Mouse (Mus musculus) thymus, postnatal 4 days (tissue): ENCODE measurements around the gene Ahcyl1.
"Not testable (repeated sequence)": the region's sequence is repeated elsewhere in the genome, so short reads cannot be mapped to it uniquely, and the experiment has no call there.

Experiments
- DNase-seq: peaks from one replicate; pipeline ENCODE4 v3.0.0; 2021

Ahcyl1 gene

DNA sequence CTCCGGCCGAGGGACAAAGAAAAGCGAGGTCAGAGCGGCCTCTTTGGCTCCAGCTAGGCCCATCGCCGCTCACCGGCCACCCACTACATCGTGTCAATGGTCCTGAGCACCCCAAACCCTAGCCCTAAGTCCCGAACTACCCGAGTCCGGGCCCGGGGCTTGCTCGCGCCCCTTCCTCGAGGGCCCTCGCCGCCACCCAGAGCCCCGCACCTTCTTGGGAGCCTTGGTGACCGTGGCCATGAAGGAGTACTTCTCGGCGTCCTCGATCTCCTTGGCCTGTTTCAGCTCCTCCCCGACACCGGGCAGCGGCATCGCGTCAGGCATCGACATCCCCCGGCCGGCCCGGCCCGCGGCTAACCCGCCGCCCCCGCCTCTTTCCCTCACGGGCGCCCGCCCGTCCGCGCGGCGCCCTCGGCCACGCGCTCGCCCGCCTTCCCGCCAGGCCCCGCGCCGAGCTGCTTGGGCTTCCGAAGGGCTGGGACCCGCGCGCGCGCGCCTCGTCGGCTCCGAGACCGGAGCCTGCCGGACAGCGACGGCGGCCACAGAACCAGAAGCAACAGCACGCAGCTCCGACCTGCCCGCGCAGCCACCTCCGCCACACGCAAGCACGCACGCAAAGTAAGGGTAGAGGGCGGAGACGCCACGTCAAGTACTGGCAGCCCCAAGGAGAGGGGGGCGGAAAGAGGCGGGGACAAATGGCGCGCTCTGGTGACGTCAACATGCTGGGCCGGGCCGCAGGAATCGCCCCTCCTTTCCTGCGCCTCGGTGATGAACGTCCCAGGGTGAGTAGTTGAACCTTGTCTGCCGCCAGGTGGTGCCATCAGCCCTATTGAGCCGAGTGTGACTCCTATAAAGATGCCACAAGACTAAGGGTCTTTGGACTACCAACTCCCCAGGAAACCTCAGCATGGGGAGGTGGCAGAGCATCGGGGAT lies at the start of gene Ahcyl1:
Ahcyl1 (minus strand) TSS at position 613 of the 934 bp plus-strand sequence.
- DNase-seq: peak; percentile 99

DNA sequence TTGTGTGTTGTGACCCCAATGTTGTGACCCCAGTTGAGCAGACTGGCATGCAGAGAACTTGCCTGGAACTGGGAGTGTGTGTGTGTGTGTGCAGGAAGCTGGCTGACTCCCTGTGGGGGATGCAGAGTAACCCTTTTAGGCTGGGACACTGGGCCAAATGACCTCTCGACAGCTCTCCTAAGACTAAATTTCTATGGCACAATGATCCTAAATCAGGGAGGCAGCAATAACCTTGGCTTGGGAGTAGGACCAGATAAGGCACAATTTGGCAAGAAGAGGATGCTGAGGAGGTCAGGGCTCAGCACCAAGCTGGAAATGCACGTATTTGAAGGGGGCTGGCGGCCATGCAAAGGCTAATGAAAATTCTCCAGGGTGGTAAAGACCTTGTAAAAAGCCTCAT lies 49.7 kb upstream of the Ahcyl1 start:
- no peak for DNase-seq

GRCm38 (mm10) chr3:107743650-107744049 lies 47.3 kb upstream of the Ahcyl1 start:
- no peak for DNase-seq

- no peak for DNase-seq
These were observed 46.7 kb upstream of the Ahcyl1 start for GRCm38 (mm10) chr3:107743107-107743506.

DNA sequence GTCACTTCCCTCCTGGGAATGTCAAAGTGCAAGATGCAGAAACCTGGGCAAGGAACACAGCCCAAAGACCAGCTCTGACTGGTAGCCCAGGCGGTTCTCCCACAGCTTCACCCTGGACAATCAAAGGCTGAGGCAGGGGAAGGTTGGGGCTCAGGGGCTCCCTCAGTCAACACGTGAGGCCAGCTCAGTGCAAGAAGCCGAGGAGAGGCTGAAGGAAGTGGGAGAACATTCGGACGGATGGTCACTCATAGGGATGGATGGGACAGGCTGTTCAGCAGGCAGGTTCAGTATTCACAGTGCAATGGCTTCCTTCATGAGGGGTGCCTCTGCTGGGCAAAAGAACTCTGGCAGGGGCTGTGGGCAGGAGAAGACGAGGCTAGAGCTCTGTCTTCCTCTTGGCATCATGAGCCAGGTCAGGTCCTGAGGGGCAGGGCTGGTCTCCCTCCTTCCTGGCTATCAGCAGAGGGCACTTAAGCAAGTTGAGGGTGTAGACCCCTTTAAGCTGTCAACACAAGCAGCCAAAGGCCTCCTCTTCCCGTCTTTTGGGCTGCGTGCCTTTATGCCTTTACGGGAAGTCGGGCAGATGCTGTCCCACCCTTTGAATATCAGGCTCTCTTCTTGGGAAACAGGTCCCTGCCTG lies 45.8 kb upstream of the Ahcyl1 start:
- no peak for DNase-seq

DNA sequence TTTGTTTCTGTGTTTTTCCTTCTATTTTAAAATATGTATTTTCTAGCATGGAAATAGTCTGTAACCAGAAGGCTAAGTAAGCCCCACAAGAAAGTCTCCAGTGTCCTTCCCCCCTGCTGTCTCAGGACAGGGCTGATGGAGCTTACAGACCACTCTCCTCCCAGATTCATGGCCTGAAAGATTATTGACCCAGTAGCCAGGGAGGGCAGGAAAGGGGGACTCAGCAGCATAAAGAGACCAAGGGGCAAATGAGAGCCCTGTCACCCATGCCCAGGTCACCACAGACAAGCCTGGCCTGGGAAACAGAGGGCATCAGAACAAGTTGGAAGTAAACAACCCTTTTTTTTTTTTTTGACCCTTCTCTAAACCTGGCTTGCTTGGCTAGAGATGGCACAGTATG lies 45.0 kb upstream of the Ahcyl1 start:
- no peak for DNase-seq

DNA sequence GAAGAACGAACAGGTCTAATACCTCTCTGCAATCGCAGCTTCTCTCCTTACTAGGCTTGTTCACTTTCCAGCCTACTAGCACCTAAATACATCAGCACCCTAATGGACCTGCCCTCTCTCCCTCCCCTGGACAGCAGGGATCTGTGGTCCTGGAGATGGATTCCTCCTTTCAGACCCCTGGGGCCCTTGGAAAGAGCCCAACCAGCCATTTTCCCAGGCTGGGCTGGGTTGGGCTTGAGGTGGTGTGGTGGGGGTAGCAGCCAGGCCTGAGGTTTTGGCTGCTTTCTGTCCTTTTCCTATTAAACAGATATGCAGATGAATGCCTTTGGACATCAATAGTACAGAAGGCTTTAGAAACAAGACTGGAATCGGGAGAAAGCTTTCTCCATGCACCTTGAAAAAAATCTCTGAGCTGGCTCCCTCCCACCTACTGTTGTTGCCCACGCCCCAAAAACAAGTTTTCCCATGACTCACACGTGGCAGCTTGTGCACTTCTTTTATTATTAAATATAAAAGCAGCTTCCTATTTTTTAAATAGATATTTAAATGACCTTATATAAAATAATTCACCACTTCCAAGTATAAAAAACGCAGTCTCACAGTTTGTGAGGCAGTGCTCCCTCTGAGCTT lies 44.3 kb upstream of the Ahcyl1 start:
- DNase-seq: no peak

- no peak for DNase-seq
These were observed 43.6 kb upstream of the Ahcyl1 start for GRCm38 (mm10) chr3:107739966-107740365.

GRCm38 (mm10) chr3:107739456-107739855 lies 43.1 kb upstream of the Ahcyl1 start:
- no peak for DNase-seq

DNA sequence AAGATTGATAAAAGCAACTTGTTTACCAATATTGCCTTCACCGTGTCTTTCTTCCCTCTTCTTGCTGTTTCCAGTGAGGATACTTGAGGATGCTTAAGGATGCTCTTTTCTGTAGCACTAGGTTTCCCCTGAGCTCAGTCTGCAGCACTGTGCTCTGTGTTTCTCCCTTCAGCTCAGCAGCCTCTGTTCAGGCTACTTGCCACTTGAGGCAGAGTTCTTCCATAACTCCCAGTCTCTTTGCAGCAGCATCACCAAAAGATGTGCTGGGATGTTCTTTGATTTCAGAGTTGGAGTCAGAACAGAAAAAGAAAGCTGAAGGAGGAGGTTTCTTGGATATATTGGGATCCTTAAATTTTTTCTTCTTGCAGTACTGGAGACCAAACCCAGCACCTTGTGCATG lies 42.3 kb upstream of the Ahcyl1 start:
- DNase-seq: no peak

- DNase-seq: no peak
These were observed 41.3 kb upstream of the Ahcyl1 start for GRCm38 (mm10) chr3:107737609-107738190.

DNA sequence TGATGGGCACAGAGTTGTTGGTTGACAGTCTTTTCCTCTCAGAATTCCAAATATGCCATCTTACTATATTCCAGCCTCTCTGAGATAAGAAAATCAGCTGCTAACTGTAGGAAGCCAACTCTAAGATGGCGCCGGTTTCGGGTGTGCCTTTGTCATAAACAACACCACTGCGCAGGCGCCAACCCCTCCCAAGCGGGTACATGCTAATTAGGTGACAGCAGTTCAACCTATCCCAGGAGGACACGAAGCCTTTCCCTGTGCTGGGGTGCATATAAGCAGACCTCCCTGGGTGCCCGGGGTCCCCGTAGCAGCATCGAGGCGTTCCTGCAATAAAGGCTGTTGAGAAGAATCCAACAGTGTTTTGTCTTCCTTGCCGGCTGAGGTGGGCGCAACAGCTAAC lies 39.3 kb upstream of the Ahcyl1 start:
- not testable (repeated sequence) for DNase-seq

DNA sequence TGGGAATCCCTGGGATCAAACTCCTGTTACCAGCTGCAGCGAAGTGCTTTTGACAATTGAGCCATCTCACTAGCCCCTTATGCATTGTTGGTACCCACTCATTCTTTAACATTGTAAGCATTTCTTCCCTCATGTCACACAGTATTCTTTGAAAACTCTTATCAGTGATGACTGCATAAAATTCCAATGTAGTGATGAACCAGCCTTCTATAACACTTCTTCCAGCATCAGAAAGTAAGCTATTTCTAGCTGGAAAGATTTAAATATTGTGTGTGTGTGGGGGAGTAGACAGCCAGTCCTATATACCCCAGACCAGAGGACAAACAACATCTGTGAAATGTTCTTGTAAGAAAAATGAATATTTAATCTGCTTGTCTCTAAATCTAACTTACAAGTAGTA lies 37.0 kb upstream of the Ahcyl1 start:
- no peak for DNase-seq

GRCm38 (mm10) chr3:107730236-107730635 lies 33.9 kb upstream of the Ahcyl1 start:
- DNase-seq: no peak

DNA sequence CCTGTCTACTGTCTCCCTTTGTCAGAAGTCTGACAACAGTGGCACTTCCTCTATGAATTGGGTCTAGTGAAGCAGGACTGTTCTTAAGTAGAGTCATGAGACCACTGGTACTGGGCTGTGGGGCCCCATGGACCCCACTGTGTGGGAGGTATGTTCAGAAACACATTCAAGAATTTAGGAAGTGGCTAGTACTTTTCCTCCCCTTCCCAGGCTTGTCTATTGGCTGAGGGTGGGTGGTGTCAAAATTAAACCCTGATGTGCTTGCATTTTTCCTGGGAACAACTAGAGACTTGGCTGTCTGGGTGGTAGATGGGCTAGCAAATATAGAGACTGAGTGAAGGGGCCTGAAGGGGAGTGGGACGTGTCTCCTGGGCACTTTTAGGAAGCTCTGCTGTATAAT lies 32.1 kb upstream of the Ahcyl1 start:
- no peak for DNase-seq

GRCm38 (mm10) chr3:107715971-107716370 lies 19.6 kb upstream of the Ahcyl1 start:
- no peak for DNase-seq

DNA sequence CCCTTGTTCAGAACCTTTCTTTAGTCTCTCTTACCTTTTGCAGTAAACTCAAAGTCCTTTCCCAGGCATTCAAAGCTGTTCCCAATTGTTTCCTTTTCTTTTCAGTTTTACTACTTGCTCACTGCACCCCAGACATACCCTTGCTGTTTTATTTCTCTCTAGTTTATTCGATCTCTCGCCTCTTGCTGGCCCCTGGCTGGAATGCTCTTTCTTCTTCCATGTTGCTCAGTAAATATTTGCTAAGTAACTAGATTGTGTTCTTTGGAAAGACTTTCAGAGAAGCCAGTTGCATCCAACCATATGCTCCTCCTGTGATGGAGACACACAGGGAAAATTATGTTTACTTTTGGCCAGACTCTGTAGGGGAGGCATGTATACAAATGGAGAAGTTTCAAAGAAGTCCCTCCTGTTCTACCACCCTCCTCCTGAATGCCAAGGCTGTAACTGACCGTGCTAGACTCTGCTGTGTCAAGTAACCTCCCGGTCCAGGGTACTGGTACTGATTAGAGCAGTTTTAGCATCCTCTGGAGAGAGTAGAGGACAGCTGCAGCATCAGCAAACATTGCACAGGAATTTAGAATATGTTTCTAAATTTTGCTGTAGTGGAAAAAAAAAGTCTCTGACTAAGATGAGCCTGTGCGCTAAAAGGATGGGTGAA lies 18.0 kb upstream of the Ahcyl1 start:
- no peak for DNase-seq

GRCm38 (mm10) chr3:107712081-107712480 lies 15.7 kb upstream of the Ahcyl1 start:
- DNase-seq: no peak

DNA sequence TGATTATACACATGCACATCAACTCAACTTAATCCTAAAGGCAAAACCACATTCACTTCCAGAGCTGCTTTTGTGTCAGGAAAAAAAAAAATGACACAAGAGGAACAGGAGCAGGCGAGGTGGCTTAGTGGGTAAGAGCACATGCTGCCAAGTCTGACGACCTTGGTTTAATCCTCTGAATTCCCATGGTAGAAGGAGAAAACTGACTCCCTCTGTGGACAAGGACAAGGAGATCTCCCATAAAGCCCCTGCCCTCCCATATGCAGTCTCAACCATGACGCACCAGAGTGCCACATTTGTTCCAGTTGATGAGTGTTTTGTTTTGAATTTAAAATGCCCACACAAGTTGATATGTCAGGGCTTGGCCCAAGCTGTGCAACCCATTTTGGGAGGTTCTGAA lies 12.8 kb upstream of the Ahcyl1 start:
- no peak for DNase-seq

- no peak for DNase-seq
These were observed 10.9 kb upstream of the Ahcyl1 start for GRCm38 (mm10) chr3:107707239-107707638.

DNA sequence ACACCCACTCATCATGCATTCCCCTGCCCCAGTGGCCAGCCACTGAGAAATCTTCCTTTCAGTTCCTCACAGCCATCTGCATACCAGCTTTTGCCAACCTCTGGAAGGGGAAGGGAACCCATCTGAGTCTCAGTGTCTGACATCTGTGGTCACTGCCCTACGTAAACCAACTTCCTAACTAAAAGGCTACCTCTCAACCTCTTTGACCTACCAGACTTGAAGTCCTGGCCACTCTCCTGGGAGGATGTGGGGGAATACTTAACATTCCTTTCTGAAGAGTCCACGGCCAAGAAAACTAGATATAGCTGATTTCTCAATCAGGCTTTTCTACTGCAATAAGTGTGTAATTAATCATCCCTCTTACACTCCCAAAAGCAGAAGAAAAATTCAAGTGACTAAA lies 9.8 kb upstream of the Ahcyl1 start:
- no peak for DNase-seq

GRCm38 (mm10) chr3:107704371-107704705 lies 8.0 kb upstream of the Ahcyl1 start:
- DNase-seq: no peak
